Mouse (Mus musculus): Measurements from ENCODE around the gene Ide.
A peak's percentile ranks its signal among the peaks of the same experiment; 100 is the strongest.

The Ide gene

GRCm38 (mm10) chr19:37333357-37333756, 4.3 kb downstream of the Ide start:
- no peak for DNase-seq (ENCODE audit: low read depth, low spot score)

- DNase-seq (ENCODE audit: low read depth, low spot score), result no peak
Measured at GRCm38 (mm10) chr19:37332726-37333125, 4.9 kb downstream of the Ide start.

DNA sequence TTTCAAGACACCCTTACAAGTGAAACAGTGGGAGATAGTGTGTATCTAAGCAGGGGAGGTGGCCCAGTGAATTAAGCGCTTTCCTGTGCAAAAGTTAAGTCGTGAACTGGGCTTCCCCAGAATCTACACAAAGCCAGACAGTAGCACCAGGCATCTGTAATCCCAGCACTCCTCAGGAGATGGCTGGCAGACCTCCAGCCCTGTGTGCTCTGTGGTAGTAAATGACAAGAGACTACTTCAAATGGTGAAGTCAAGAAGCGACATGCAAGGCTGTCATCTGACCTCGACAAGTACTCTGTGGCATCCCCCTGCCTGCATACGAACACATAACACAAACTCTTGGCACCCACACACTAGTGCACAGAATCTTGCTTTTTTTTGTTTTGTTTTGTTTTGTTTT, 10.4 kb downstream of the Ide start:
- DNase-seq (ENCODE audit: low read depth, low spot score), result no peak

DNA sequence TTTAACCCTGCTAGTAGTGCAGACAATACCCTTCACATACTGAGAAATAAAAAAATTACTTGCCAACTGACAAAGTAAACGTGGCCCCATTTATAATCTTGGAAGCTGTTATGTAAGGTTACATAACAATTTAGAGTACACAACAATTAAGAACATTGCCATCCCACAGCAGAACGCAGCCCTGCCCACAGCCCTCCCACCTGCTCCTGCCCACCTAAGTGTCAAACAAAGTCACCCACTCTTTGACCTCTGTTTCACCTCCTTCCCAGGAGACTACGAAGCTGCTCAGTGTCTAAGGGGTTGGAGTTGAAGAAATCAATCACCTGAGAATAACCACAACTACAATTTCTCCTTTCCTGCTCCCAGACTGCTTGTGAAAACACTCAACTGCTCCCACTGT, 14.1 kb downstream of the Ide start:
- no peak for DNase-seq (ENCODE audit: low read depth, low spot score)

GRCm38 (mm10) chr19:37320802-37321619, 16.6 kb downstream of the Ide start:
- DNase-seq (ENCODE audit: low read depth, low spot score), result no peak

GRCm38 (mm10) chr19:37317359-37317758, 20.3 kb downstream of the Ide start:
- DNase-seq (ENCODE audit: low read depth, low spot score), result no peak

- no peak for DNase-seq (ENCODE audit: low read depth, low spot score)
Measured at GRCm38 (mm10) chr19:37315091-37315490, 22.6 kb downstream of the Ide start.

DNA sequence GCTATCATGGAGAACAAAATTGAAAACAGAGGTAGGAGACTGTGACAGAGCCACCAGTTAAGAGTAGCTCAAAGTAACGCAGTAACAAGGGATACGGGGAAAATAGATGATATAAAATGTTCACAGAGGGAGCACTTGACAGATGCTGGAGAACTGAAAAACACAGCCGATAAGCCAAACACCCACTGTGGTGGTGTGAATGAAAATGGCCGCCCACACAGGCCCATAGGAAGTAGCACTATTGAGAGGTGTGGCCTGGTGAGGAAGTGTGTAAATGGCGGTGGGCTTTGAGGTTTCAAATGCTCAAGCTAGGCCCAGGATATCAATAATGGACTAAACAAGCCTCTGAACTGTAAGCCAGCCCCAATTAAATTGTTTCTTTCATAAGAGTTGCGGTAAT, 26.2 kb downstream of the Ide start:
- DNase-seq (ENCODE audit: low read depth, low spot score), result peak; percentile 39

DNA sequence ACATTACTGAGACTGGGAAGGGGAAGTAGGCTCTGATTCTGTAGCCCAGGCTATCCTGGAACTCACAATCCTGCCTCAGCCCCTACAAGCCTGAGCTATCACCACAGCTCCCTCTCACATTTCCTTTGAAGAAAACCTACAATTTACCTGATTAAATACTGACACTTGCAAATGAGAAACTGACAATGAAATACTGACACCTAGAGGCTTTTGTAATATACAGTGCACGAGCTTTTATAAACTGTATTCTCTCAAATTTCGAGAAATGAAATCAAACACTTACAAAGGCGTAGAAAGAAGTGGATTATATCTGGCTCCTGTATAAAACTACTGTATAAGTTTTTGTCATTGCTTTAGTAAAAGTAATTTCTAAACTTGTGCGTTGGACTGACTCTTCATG, 27.5 kb downstream of the Ide start:
- no peak for DNase-seq (ENCODE audit: low read depth, low spot score)

DNA sequence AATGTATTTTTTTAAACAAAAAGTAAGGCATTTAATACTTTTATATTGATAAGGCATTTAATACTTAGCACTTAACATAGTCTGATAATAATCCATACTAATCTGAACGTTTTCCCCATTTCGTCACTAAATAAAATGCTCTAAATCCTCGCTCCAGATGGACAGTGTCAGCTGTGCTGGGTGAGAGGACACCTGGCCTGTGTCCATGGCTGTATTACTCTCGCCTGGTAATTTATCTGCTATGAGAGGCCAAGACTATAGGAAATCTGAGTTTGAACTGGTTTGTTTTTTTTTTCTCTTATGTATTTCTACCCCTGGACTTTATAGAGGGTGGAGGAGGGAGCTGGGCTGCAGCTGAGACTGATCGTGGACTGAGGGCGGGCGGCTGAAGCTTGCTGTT, 28.7 kb downstream of the Ide start:
- no peak for DNase-seq (ENCODE audit: low read depth, low spot score)

- DNase-seq (ENCODE audit: low read depth, low spot score), result no peak
Measured at GRCm38 (mm10) chr19:37307826-37308545, 29.7 kb downstream of the Ide start.

GRCm38 (mm10) chr19:37306176-37306575, 31.5 kb downstream of the Ide start:
- no peak for DNase-seq (ENCODE audit: low read depth, low spot score)

DNA sequence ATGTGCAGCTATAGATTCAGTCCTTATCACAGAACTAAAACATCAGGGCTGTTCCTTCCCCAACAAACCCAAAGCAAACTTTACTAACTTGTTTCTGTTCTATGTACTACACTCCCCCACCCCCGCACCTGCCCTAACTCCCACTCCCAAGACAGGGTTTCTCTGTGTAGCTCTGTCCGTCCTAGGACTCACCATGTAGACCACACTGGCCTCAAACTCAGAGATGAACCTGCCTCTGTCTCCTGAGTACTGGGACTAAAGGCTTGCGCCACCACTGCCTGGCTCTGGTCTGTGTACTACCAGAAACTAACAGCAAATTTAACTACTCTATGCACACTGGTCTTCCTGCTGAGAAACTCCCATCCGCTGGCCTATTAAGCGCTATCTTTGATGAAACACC, 32.8 kb downstream of the Ide start:
- DNase-seq (ENCODE audit: low read depth, low spot score), result no peak

GRCm38 (mm10) chr19:37304006-37304405, 33.6 kb downstream of the Ide start:
- DNase-seq (ENCODE audit: low read depth, low spot score), result no peak

DNA sequence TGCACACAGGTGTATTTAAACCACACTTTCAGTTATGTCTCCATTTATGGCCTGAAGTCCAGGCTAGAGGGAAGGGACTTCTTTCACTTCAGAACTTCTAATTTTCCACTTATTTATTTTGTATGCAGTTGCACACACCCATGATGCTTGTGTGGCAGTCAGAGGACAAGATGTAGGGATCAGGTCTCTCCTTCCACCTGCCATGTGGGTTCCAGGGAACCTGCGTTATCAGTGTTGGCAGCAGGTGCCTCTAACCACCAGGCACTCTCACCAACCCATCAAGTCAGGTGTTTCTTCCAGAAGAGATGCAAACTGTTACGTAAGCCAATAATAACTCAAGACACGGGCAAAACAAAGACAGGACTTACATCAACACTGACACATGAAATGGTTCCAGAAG, 35.9 kb downstream of the Ide start:
- no peak for DNase-seq (ENCODE audit: low read depth, low spot score)

DNA sequence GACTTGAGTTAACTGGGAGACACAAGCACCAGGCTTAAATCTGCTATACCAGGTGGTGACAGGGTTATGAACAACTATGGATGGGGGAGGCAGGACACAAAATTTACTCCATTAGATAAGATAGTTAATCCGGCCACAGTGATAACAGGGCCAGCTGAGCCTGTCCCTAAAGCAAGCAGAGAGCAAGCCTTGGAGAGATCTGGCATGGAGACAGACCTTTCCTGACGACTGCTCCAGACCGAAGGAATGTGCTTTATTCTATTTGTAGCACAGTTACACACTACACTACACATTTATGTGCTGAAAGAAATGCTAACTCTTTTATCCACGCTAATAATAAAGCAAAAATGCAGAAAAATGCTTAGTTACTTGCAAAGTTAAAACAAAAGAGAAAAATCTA, 46.0 kb downstream of the Ide start:
- DNase-seq (ENCODE audit: low read depth, low spot score), result no peak

DNA sequence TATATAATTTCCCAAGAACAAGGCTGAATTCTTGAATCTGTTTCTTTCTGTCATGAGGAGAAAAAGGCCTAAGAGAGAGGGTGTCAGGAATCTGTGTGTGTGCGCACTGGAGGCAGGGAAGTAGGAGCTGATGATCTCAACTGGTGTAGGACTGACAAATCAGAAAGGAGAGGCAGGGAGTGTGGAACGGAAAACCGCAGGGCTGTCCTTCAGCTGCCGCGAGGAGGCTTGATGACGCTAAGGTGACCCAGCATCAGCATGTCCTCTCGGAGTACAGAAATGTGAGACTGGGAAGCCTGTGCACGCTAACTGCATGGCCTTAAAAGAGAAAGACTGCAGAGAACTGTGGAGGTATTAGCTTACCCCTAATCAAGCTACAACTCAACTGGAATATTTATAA, 46.7 kb downstream of the Ide start:
- no peak for DNase-seq (ENCODE audit: low read depth, low spot score)

- no peak for DNase-seq (ENCODE audit: low read depth, low spot score)
Measured at GRCm38 (mm10) chr19:37284775-37285174, 52.9 kb downstream of the Ide start.

- peak; percentile 97 for DNase-seq (ENCODE audit: low read depth, low spot score)
Measured at GRCm38 (mm10) chr19:37283166-37283565, 54.5 kb downstream of the Ide start.

DNA sequence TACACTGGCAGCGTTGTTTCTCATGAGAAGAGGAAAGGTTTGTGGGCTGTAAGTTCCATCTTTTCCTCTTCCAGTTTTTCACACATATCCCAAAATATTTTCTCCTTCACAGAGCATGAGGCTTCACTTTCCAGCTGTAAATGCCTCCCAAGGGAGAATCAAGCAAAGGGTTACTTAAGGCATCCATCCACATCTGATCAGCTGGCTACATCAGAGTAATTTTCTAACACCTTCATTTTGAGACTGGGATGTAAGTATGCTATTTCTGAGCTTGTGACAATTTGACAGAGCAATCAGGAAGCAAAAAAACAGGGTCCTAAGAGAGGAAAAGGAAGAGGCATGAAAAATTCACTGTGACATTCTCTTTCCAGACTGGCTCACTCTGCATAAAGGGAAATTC, 55.9 kb downstream of the Ide start:
- DNase-seq (ENCODE audit: low read depth, low spot score), result peak; percentile 88

DNA sequence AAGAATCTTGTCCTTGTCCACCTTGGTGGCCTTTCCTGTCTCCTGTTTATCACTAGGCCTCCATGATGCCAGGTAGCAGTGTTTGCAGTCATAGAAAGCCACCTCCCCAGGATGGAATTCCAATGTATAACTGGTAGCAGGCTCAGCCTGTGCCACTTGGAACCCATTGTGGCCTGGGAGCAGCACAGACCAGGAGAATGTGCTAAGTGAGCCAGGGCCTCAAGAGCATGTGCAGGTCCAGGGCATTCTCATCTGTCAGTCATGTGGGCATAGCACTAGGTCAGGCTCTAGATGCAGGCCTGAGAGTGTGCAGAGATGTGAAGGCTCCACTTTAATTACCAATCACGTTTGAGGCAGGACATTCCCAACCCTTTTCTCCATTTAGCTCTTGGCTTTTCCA, 58.5 kb downstream of the Ide start:
- no peak for DNase-seq (ENCODE audit: low read depth, low spot score)

DNA sequence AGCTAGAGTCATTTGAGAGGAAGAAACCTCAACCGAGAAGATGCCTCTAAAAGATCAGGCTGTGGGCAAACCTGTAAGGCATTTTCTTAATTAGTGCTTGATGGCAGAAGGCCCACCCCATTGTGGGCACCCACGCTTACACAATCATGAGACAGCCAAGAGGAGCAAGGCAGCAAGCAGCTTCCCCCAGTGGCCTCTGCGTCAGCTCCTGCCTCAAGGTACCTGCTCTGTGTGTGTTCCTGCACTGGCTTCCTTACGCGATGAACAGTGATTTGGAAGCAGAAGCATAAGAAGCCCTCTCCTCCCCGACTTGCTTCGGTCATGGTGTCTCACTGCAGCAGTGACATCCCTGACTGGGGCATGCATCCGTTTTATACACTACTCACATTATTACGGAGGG, 62.1 kb downstream of the Ide start:
- peak; percentile 71 for DNase-seq (ENCODE audit: low read depth, low spot score)

DNA sequence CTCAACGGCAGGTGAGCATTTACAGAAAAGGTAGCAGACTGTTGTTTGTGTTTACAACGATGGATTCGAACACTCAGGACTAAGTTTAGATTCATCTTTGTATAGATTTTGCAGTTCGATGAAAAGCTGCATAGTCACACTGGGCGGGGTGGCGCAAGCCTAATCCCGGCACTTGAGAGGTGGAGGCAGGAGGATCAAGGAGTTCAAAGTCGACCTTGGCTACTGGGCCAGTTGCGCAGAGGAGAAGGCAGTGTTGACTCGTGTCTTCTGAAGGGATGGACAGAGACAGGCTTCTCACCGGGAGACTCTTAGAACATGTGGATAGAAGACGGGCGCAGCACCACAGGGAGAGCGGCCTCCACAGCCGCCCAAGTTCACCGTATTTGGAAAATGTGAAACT, 68.5 kb downstream of the Ide start:
- no peak for DNase-seq (ENCODE audit: low read depth, low spot score)

All from telencephalon, adult 2 months (tissue).